Mouse (Mus musculus) lung, postnatal 14 days (tissue): ENCODE data around the gene Aldh3a2.
"Not testable (repeated sequence)": the region's sequence is repeated elsewhere in the genome, so short reads cannot be mapped to it uniquely, and the experiment has no call there.

Source experiments
- DNase-seq: peaks from one replicate; pipeline ENCODE4 v3.0.0; 2021

Aldh3a2 gene

GRCm38 (mm10) chr11:61266551-61267533, at the start of gene Aldh3a2:
TSS of gene Aldh3a2 (minus strand) at chr11:61267464.
- DNase-seq = peak; percentile 97

GRCm38 (mm10) chr11:61316864-61317263, 49.6 kb upstream of the Aldh3a2 start:
- no peak for DNase-seq

- DNase-seq = no peak
These were observed 43.1 kb upstream of the Aldh3a2 start for GRCm38 (mm10) chr11:61310321-61310720.

GRCm38 (mm10) chr11:61309831-61310230, 42.6 kb upstream of the Aldh3a2 start:
- DNase-seq = no peak

- no peak for DNase-seq
These were observed 40.5 kb upstream of the Aldh3a2 start for GRCm38 (mm10) chr11:61307795-61308194.

- DNase-seq = peak; percentile 68
These were observed 38.1 kb upstream of the Aldh3a2 start for GRCm38 (mm10) chr11:61305377-61305776.

GRCm38 (mm10) chr11:61304535-61304934, 37.3 kb upstream of the Aldh3a2 start:
- DNase-seq = not testable (repeated sequence)

GRCm38 (mm10) chr11:61300716-61301392, 33.6 kb upstream of the Aldh3a2 start:
- no peak for DNase-seq

GRCm38 (mm10) chr11:61300205-61300604, 32.9 kb upstream of the Aldh3a2 start:
- DNase-seq = no peak

- DNase-seq = no peak
These were observed 30.6 kb upstream of the Aldh3a2 start for GRCm38 (mm10) chr11:61297901-61298300.

GRCm38 (mm10) chr11:61297326-61297725, 30.1 kb upstream of the Aldh3a2 start:
- DNase-seq = no peak

GRCm38 (mm10) chr11:61296556-61296955, 29.3 kb upstream of the Aldh3a2 start:
- DNase-seq = no peak

- no peak for DNase-seq
These were observed 28.3 kb upstream of the Aldh3a2 start for GRCm38 (mm10) chr11:61295556-61295955.

- DNase-seq = no peak
These were observed 27.2 kb upstream of the Aldh3a2 start for GRCm38 (mm10) chr11:61294431-61294830.

- DNase-seq = no peak
These were observed 26.0 kb upstream of the Aldh3a2 start for GRCm38 (mm10) chr11:61293251-61293650.

GRCm38 (mm10) chr11:61284323-61284722, 17.1 kb upstream of the Aldh3a2 start:
- no peak for DNase-seq

- no peak for DNase-seq
These were observed 16.3 kb upstream of the Aldh3a2 start for GRCm38 (mm10) chr11:61283414-61284049.

- DNase-seq = no peak
These were observed 11.3 kb upstream of the Aldh3a2 start for GRCm38 (mm10) chr11:61278445-61279077.

- no peak for DNase-seq
These were observed 10.7 kb upstream of the Aldh3a2 start for GRCm38 (mm10) chr11:61277937-61278336.

GRCm38 (mm10) chr11:61276482-61276881, 9.2 kb upstream of the Aldh3a2 start:
- no peak for DNase-seq

GRCm38 (mm10) chr11:61275106-61275505, 7.8 kb upstream of the Aldh3a2 start:
- DNase-seq = no peak

GRCm38 (mm10) chr11:61274421-61274820, 7.2 kb upstream of the Aldh3a2 start:
- no peak for DNase-seq

GRCm38 (mm10) chr11:61273928-61274327, 6.7 kb upstream of the Aldh3a2 start:
- DNase-seq = no peak
